Mouse (Mus musculus) heart, embryonic 15.5 days (tissue): ENCODE measurements around the gene Arrb1. TPM values are rescaled to one million over a fixed set of nuclear protein-coding genes. Genes with fewer than 3 reads are reported as not detected.
A peak's percentile ranks its signal among the peaks of the same experiment; 100 is the strongest.

Experiments used
- ATAC-seq: fragments of 200-750 bp; cut with Nextera tagmentation; replicated peaks from 2 replicates; pipeline ENCODE4 v1.8.0; 2017; ENCODE audit warnings: low read depth, moderate TSS enrichment; ENCODE audit not compliant: insufficient number of reproducible peaks, insufficient read depth, low FRiP score
- H3K27ac ChIP-seq: fragments of 300-500 bp; sonication (generic); 2 replicates; pipeline ENCODE4 v1.5.1; 2015; ENCODE audit warnings: mild to moderate bottlenecking, inconsistent platforms
- H3K27me3 ChIP-seq: fragments of 300-500 bp; sonication (generic); 2 replicates; pipeline ENCODE4 v1.6.1; 2015; ENCODE audit warnings: inconsistent platforms
- H3K36me3 ChIP-seq: fragments of 300-500 bp; sonication (generic); 2 replicates; pipeline ENCODE4 v1.6.1; 2015; ENCODE audit warnings: mild to moderate bottlenecking, inconsistent platforms
- H3K4me1 ChIP-seq: fragments of 300-500 bp; sonication (generic); replicated peaks from 2 replicates; pipeline ENCODE4 v1.6.1; 2015; ENCODE audit warnings: inconsistent platforms
- H3K4me2 ChIP-seq: fragments of 300-500 bp; sonication (generic); 2 replicates; pipeline ENCODE4 v1.6.1; 2015; ENCODE audit warnings: inconsistent platforms, mild to moderate bottlenecking, moderate library complexity
- H3K4me3 ChIP-seq: fragments of 300-500 bp; sonication (generic); 2 replicates; pipeline ENCODE4 v1.5.1; 2015; ENCODE audit warnings: mild to moderate bottlenecking, inconsistent platforms
- H3K9ac ChIP-seq: fragments of 300-500 bp; sonication (generic); 2 replicates; pipeline ENCODE4 v1.6.1; 2015; ENCODE audit warnings: mild to moderate bottlenecking, inconsistent platforms
- H3K9me3 ChIP-seq: fragments of 300-500 bp; sonication (generic); replicated peaks from 2 replicates; pipeline ENCODE4 v1.6.1; 2016; ENCODE audit warnings: inconsistent platforms
- WGBS: fragments of 180-500 bp; shearing (Covaris S2); methylation state at CpG from one replicate; pipeline ENCODE4 v1.1.7; 2015; ENCODE audit warnings: mixed read lengths; 5-methylcytosine and 5-hydroxymethylcytosine counted together
- polyA plus RNA-seq: library from polyadenylated mRNA; unstranded; fragments of >200 nt; fragmentation: Nextera tagmentation; extraction: Ambion mirVana; gene quantifications from 2 replicates; pipeline ENCODE4 v1.2.1, GENCODE M21; 2015

The Arrb1 gene
- polyA plus RNA-seq, 1 experiment from 2014 or later = 4.7 TPM

GRCm38 (mm10) chr7:99603875-99604662 lies 68.8 kb downstream of the Arrb1 start:
- H3K27ac ChIP-seq = no peak overlapping the region
- H3K9ac ChIP-seq = no peak overlapping the region
- no peaks in the 10 kb centered on the region for H3K27me3 ChIP-seq
- H3K4me2 ChIP-seq = no peak overlapping the region
- ATAC-seq = no peak
- no peaks in the 10 kb centered on the region for H3K4me1 ChIP-seq
- no peaks in the 10 kb centered on the region for H3K9me3 ChIP-seq
- no peaks in the 10 kb centered on the region; the same call in 1 of the 2 replicates for H3K36me3 ChIP-seq
- H3K4me3 ChIP-seq = no peak overlapping the region
- WGBS = 79% methylated on average over 8 of the region's 8 CpGs

- Histone ChIP-seq H3K4me2 (no peak overlapping the region), H3K36me3 (no peaks in the 10 kb centered on the region; the same call in 1 of the 2 replicates), H3K27ac (no peak overlapping the region), H3K4me3 (no peak overlapping the region), H3K27me3 (no peaks in the 10 kb centered on the region), H3K9ac (no peak overlapping the region), H3K4me1 (no peaks in the 10 kb centered on the region), H3K9me3 (no peaks in the 10 kb centered on the region)
- 91% methylated on average over 2 of the region's 2 CpGs for WGBS
- ATAC-seq = no peak
Measured at GRCm38 (mm10) chr7:99605058-99605457, 69.8 kb downstream of the Arrb1 start.

- ATAC-seq = no peak
- no peak overlapping the region for H3K27ac ChIP-seq
- 73% methylated on average over 11 of the region's 11 CpGs for WGBS
- H3K9ac ChIP-seq = no peak overlapping the region
- no peaks in the 10 kb centered on the region for H3K36me3 ChIP-seq
- no peaks in the 10 kb centered on the region for H3K27me3 ChIP-seq
- H3K4me1 ChIP-seq = no peaks in the 10 kb centered on the region
- no peak overlapping the region for H3K4me2 ChIP-seq
- H3K9me3 ChIP-seq = no peaks in the 10 kb centered on the region
- H3K4me3 ChIP-seq = no peak overlapping the region
Measured at GRCm38 (mm10) chr7:99606303-99606702, 71.0 kb downstream of the Arrb1 start.

GRCm38 (mm10) chr7:99606766-99607165 lies 71.5 kb downstream of the Arrb1 start:
- Histone ChIP-seq H3K4me2 (no peak overlapping the region), H3K4me3 (no peak overlapping the region), H3K9me3 (no peaks in the 10 kb centered on the region), H3K27me3 (no peaks in the 10 kb centered on the region), H3K4me1 (no peaks in the 10 kb centered on the region), H3K36me3 (no peaks in the 10 kb centered on the region), H3K27ac (no peak overlapping the region), H3K9ac (no peak overlapping the region)
- WGBS = 88% methylated on average over 3 of the region's 3 CpGs
- no peak for ATAC-seq

GRCm38 (mm10) chr7:99607632-99608031 lies 72.4 kb downstream of the Arrb1 start:
- Histone ChIP-seq H3K4me3 (no peak overlapping the region), H3K4me2 (no peak overlapping the region), H3K27me3 (no peaks in the 10 kb centered on the region), H3K9me3 (no peaks in the 10 kb centered on the region), H3K36me3 (no peaks in the 10 kb centered on the region), H3K27ac (no peak overlapping the region), H3K9ac (no peak overlapping the region), H3K4me1 (no peaks in the 10 kb centered on the region)
- 72% methylated on average over 2 of the region's 2 CpGs for WGBS
- ATAC-seq = no peak

- Histone ChIP-seq H3K4me2 (no peak overlapping the region), H3K9ac (no peak overlapping the region), H3K9me3 (no peaks in the 10 kb centered on the region), H3K27me3 (peaks cover 36% of the 10 kb centered on the region), H3K4me1 (no peaks in the 10 kb centered on the region), H3K27ac (no peak overlapping the region), H3K4me3 (no peak overlapping the region), H3K36me3 (no peaks in the 10 kb centered on the region)
- WGBS = 62% methylated on average over 2 of the region's 2 CpGs
- ATAC-seq = no peak
Measured at GRCm38 (mm10) chr7:99618264-99618663, 83.0 kb downstream of the Arrb1 start.

GRCm38 (mm10) chr7:99618860-99619259 lies 83.6 kb downstream of the Arrb1 start:
- no peak for ATAC-seq
- H3K27ac ChIP-seq = no peak overlapping the region
- no peaks in the 10 kb centered on the region for H3K4me1 ChIP-seq
- H3K9me3 ChIP-seq = no peaks in the 10 kb centered on the region
- no peak overlapping the region for H3K4me2 ChIP-seq
- H3K4me3 ChIP-seq = no peak overlapping the region
- no peaks in the 10 kb centered on the region for H3K36me3 ChIP-seq
- 4% methylated on average over 3 of the region's 3 CpGs for WGBS
- no peak overlapping the region for H3K9ac ChIP-seq
- H3K27me3 ChIP-seq = peaks cover 42% of the 10 kb centered on the region

GRCm38 (mm10) chr7:99625722-99626375 lies 90.6 kb downstream of the Arrb1 start:
- H3K4me3 ChIP-seq = peak overlapping the region; percentile 57
- H3K4me2 ChIP-seq = peak overlapping the region; percentile 97
- H3K36me3 ChIP-seq = no peaks in the 10 kb centered on the region
- under 1% methylated on average over 81 of the region's 81 CpGs for WGBS
- H3K27ac ChIP-seq = no peak overlapping the region
- peaks cover 94% of the 10 kb centered on the region for H3K27me3 ChIP-seq
- peak overlapping the region; percentile 45 for H3K9ac ChIP-seq
- ATAC-seq = peak; percentile 79
- no peaks in the 10 kb centered on the region for H3K9me3 ChIP-seq
- H3K4me1 ChIP-seq = peaks cover 20% of the 10 kb centered on the region

- H3K9ac ChIP-seq = peak within 1 kb of the TSS; percentile 45
- under 1% methylated on average over 78 of the region's 83 CpGs for WGBS
- peak within 1 kb of the TSS; percentile 57 for H3K4me3 ChIP-seq
- H3K27ac ChIP-seq = no peak within 1 kb of the TSS
- peaks cover 96% of the 10 kb centered on the region for H3K27me3 ChIP-seq
- peak within 1 kb of the TSS; percentile 97 for H3K4me2 ChIP-seq
- ATAC-seq = 0 out of 2 replicates have a peak, but pooled peaks have one; percentile 16
- H3K9me3 ChIP-seq = no peaks in the 10 kb centered on the region
- no peaks in the 10 kb centered on the region for H3K36me3 ChIP-seq
- H3K4me1 ChIP-seq = peaks cover 20% of the 10 kb centered on the region
Measured at GRCm38 (mm10) chr7:99626376-99627270, 91.4 kb downstream of the Arrb1 start, which contains the start of gene Tpbgl. TSS of gene Tpbgl (minus strand) at chr7:99627103.

- H3K9me3 ChIP-seq = no peaks in the 10 kb centered on the region
- H3K4me2 ChIP-seq = peak overlapping the region; percentile 97; the same call in 1 of the 2 replicates
- no peak for ATAC-seq
- peak overlapping the region; percentile 57 for H3K4me3 ChIP-seq
- peaks cover 20% of the 10 kb centered on the region for H3K4me1 ChIP-seq
- H3K27ac ChIP-seq = no peak overlapping the region
- no peak overlapping the region for H3K9ac ChIP-seq
- H3K27me3 ChIP-seq = peaks cover 96% of the 10 kb centered on the region
- WGBS = 11% methylated on average over 7 of the region's 7 CpGs
- H3K36me3 ChIP-seq = no peaks in the 10 kb centered on the region
Measured at GRCm38 (mm10) chr7:99627366-99627765, 92.1 kb downstream of the Arrb1 start.

- H3K9me3 ChIP-seq = no peaks in the 10 kb centered on the region
- WGBS = 9% methylated on average over 6 of the region's 6 CpGs
- no peak overlapping the region for H3K4me3 ChIP-seq
- H3K4me1 ChIP-seq = no peaks in the 10 kb centered on the region
- no peaks in the 10 kb centered on the region for H3K36me3 ChIP-seq
- no peak overlapping the region for H3K4me2 ChIP-seq
- no peak overlapping the region for H3K27ac ChIP-seq
- no peak for ATAC-seq
- no peak overlapping the region for H3K9ac ChIP-seq
- peaks cover 69% of the 10 kb centered on the region for H3K27me3 ChIP-seq
Measured at GRCm38 (mm10) chr7:99632286-99632685, 97.0 kb downstream of the Arrb1 start.
